Mouse (Mus musculus): Measurements from ENCODE around the gene Xpnpep3.
A peak's percentile ranks its signal among the peaks of the same experiment; 100 is the strongest.

Gene Xpnpep3

DNA sequence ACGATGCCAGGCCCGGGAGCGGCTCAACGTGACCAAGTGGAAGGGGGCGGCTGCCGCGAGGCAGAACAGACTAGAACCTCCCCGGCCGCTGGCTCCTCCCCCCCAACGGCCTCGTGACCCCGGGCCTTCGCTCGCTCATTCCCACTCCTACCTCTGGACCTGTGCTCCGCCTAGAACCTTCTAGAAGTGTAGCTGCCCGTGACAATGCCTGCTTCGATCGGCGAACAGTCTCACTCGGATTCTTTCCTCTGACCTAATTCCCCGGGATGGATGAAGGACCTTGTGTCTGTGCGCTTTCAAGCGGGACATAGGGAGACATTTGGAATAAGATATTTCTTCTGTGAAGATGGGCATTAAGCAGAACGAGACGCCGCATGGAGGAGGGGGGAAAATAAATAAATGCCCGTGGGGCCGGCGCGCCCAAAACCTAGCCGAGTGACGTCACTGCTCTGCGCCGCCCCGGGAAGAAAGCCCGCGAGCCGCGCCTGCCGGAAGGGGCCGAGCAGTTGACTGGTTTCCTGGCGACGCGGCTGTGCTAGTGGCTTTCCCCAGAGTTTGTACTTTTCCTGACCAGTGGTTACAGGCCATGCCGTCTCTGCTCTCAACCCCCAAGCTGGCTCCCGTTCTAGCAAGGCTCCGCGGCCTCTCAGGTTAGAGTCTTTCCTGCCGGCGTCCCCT lies at the start of gene Xpnpep3, which contains the start of gene St13:
Gene Xpnpep3, plus strand, starts transcription at position 501 of the 678 bp plus-strand sequence.
Gene St13, minus strand, starts transcription at position 440 of the 678 bp plus-strand sequence.
- DNase-seq, result peak; percentile 97 to 99

DNA sequence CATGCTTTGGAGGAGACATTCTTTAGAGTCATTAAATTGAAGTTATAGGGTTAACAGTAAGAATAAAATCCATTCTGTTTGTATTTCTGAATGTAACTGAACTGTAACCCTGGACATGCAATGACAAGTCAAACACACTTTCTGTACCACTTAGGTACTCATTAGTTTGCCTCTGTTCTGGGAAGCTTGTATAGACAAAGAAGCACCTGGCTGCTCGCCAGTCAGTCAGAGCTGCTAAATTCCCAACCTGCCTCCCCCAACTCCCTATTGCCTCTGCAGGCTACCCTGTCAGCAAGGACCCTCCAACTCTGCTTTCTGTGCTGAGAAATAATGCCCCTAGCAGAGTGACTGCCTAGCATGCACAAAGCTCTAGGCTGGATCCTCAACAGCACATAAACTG lies 49.5 kb upstream of the Xpnpep3 start:
- DNase-seq, result no peak

DNA sequence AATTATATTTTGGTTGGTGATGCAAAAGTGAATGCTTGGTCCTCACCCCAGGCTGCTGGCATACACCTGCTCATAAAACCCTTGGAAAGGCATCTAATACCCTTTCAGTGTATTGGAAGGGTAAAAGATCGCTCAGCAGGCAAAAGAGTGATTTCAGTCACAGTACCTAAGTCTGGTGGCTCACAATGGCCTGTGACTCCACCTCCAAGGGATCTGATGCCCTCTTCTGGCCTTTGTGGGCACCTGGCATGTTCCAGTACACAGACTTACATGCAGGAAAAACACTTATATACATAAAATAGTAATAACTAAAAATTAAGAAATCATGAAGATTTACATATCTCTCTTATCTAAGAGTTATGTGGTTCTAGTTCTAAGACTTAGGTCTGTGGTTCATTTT lies 47.3 kb upstream of the Xpnpep3 start:
- DNase-seq, result peak in 1 of 2 experiments; percentile 42

DNA sequence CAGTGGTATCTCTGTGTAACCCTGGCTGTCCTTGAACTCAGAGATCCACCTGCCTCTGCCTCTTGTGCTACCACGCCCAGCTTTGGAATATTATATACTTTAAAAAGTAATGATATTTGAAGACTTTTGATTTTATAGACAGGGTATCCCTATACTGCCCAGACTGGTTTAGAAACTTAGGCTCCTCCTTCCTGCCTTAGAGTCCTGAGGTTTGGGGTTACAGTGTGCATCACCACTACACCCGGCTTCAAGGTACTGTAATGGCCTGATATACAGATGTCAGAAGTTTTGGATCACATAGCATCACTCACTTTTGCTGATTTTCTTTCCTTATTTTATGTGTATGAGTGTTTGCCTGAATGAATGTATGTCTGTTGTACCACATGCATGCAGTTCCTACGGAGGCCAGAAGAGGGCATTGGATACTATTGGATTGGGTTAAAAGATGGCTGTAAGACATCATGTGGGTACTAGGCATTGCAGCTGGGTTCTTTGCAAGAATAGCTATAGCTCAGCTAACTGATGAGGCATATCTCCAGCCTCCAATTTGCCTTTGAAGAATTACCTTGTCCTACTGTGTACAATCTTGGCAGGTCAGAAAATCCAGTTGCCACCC lies 44.7 kb upstream of the Xpnpep3 start:
- DNase-seq, result peak; percentile 27 to 38

DNA sequence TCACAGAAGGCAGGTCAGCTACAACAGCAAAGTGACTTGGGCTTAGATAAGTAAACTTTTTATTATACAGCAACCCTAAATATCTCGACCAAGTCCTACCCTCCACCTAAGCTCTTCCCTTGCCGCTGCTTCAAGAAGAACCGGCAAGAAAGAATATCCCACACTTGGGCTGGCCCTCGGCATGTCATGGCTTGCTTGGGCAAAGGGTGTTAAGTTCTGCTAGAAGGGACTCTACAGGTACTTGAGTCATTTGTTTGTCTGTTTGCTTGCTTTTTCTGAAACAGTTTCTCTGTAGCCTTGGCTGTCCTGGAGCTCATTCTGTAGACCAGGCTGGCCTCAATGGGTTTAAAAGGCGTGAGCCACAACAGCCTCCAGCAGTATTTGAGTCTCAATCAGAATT lies 43.0 kb upstream of the Xpnpep3 start:
- DNase-seq, result no peak

DNA sequence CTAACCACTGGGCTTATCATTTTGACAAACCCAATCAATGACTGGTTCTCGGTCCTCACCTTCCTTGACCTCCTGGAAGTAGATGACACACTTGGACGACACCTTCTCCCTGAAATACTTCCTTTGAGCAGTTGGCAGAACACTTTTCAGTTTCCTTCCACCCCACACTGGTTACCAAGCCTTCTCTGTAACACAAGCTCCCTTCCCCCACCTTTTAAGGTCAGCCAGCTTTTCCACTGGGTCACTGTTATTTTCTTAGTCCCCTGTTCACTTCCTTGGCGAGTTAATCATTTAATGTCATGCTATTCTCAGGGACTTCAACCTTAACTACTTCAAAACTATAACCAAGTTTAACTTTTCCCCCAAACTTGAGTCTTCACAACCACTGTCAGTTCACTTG lies 41.0 kb upstream of the Xpnpep3 start:
- no peak for DNase-seq

DNA sequence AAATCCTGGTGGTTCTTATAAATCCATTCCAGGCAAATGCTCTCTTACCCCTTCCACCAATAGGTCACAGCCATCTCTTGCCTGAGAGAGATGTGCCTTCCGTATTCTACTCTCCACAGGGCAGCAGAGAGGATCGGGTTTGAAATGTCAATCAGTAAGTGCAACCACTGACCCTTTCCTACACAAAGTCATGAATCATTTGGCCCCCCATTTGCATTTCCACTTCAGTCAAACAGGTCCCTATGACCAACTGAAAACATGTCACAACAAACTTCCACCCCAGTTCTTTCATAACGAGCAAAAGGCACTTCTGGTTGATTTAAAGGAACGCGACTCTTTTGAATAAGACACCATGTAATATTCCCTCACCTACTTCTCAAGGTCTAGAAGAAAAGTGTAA lies 40.5 kb upstream of the Xpnpep3 start:
- no peak for DNase-seq

DNA sequence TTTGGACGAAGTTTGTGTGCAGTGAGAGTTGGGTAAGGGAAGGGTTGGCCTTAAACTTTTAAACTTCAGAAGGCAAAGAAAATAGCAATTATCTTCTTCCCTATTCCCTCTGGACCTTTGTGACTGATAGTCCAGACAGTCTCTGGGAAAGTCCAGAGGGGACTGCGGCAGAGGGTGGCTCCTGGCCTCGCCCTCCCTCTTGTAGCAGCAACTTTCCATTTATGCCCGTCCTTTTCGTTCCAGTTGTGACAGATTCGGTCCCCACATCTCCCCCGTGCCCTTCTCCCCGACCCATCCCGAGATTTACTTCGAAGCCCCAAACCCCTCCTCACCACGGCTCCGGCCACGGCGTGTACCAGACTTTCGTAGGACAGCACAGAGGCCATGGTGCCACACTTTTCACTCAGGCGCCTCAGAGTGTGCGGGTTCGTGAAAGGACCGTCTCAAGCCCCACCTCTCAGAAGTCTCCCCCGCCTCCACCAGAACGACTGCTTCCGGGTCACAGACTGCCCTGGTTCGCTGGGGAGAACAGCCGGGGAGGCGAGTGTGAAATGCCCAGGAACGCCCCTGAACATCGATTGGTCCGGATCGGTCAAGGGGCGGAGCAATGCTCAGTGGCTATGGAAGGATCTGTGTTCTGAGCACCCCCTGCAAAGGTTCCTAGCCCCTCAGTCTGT lies 39.5 kb upstream of the Xpnpep3 start, which contains the start of gene Slc25a17:
Gene Slc25a17, minus strand, starts transcription at position 468 of the 677 bp plus-strand sequence.
- DNase-seq, result peak; percentile 97 to 98

DNA sequence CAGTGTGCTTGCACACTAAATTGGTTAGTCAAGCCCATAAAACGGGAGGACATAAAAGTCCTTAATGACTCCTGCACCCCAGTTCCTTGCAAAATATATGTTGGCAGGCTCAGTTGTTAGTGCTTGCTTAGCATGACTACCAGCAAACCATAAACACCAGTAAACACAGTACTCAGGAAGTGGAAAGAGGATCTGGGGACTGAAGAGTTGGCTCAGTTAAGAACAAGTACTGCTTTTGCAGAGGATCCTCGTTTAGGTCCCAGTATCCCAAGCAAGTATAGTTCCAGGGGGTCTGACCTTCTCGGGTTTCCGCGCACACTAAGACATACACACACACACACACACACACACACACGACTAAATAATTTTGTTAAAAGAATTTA lies 38.9 kb upstream of the Xpnpep3 start:
- no peak for DNase-seq

DNA sequence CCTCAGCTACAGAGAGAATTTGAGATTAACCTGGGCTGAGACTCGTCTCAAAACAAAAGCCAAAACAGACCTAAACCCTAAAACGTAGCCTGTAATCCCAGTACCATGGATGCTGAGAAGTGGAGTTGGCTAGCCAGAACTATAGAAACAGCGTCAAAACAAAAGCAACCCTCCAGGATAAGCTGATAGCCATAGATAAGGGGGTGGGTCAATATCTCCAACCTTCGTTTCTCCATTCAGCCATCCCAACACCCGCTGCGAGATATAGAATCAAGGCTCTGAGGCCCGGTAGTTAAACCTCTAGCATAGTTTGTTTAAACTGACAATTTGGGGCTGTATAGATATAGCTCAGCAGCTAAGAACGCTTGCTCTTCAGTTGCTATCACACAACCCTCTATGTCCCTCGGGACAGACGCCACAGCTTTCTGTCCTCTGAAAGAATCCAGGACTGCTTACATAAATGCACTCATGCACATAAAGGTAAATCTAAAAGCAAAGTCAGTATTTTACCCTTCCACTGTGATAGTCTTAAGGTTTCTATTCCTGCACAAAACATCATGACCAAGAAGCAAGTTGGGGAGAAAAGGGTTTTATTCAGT lies 38.4 kb upstream of the Xpnpep3 start:
- no peak for DNase-seq

DNA sequence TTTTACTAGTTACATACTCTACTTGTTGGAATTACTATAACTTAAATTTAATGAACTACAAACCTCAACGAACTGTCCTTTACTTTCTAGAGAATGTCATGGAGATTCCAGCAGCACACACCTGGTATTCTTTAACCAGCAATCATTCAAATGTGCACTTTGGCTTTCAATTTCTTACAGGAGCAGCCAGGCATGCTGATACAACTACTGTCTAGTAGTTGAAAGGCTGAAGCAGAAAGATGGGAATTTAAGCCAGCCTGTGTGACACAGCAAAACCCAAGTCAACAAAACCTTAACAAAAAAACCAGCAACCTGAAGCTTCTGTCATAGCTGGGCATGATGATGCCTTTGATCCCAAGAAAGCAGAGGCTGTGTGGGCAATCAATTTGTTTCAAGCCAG lies 37.4 kb upstream of the Xpnpep3 start:
- DNase-seq, result no peak

DNA sequence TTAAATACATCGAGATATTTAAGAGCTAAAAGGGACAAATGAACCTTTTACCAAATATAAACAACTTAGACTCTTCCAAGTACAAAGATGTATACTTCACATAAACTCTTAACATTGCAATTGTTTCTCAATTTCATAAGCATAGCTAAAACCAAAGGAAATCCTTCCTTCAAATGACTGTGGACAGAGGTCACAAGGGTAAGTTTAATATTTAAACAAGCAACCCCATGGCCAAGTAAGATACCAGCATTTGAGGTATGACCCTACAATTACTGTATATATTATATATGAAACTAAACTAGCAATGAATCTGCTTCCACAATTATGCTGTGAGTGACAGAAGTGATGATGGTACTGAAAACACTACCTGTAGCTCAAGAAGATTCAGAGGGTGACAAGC lies 35.7 kb upstream of the Xpnpep3 start:
- no peak for DNase-seq

DNA sequence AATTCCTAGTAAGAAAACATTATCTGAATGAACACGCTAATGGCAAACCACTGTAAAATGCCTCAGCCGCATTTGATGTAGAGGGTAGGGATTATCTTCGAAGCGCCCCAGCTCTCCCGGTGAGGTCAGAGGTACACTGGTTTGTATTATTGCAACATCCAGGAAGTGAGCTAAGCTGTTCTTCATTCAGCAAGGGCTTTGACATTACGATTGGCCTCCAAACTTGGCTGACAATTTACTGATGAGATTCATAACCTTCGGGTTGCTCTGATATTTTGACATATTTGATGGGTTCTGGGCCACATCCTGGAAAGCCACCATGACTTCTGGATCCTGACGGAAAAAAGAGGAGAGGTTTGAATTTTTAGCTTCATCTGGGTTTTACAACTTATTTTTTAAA lies 34.7 kb upstream of the Xpnpep3 start:
- no peak for DNase-seq

DNA sequence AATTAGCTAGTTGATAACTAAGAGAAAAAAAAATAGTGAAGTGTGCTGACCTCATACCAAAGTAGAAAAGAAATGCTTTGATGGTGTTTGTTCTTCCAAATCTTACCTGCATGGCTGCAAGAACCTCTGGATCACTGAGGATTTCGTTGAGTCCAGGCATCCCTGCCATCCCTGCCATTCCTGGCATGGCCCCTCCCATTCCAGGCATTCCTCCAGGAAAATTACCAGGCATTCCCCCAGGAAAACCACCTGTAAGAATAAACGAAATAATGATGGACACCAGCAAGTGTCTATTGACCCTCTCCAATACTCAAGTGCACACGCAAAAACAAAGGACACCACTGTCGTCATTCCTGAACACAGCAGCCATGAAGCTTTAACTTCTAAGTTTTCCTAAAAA lies 33.7 kb upstream of the Xpnpep3 start:
- DNase-seq, result no peak

DNA sequence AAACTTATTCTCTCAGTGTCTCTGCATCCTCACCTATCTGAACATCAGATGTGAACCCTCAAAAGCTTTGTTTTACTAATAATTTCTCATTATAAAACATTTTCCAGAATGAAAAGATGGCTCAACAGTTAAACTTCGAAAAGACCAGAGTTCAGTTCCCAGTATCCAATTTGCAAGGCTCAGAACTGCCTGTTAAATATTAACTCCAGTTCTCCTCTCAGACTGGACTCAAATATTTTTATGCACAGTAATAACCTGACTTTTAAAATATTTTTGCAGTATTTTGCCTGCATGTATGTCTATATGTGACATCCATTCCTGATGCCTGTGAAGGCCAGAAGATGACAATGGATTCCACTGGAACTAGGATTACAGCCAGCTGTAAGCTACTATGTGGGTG lies 31.3 kb upstream of the Xpnpep3 start:
- DNase-seq, result no peak

DNA sequence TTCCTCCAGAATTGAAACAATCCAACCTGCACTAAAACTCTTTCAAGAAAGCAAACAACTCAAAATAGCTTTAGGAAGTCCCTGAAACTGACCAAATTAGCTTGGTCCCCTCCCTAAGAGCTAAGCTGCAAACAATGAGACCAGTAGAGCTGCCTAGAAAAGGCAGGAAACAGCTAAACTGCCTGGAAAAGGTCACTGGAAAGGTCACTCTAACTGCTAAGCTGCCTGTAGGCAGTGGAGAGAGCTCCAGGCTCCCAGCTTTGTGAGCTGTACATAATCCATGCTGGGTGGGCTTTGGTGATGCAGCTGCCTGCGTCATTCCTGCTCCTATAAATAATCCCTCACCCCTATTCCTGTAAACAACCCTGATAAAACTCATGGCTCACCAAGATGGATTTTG lies 29.6 kb upstream of the Xpnpep3 start:
- DNase-seq, result no peak

DNA sequence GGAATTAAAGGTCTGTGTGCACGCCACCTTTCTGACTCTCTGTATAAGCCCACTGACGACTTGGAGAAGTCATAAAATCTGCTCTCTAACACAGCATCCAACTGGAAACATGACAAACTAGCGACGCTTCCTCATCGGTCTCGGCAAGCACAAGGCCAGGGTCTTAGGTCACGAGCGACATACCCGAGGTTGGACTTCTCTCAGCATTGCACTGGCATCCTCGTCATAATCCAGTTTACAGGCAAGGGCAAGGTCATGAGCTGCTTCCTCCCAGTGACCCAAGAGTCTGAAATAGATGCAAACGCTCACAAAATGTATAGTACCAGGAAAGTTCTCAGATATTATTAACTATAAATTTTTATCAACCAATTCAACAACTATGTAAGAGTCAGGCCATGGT lies 25.3 kb upstream of the Xpnpep3 start:
- no peak for DNase-seq

DNA sequence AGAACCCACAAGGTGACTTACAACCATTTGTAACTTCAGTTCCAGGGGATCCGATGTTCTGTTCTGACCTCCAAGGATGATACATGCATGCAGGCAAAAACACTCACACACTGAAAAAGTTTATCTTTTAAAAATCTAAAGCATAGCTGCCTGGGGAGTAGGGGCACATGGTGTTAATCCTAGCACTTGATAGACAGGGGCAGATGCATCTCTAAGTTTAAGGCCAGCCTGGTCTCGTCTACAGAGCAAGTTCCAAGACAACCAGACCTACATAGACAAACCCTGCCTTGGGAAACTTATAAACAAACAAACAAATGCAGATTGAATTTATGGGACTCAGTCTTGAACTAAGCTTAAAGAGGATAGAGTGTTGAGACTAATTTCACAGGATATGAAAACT lies 21.1 kb upstream of the Xpnpep3 start:
- DNase-seq, result no peak

DNA sequence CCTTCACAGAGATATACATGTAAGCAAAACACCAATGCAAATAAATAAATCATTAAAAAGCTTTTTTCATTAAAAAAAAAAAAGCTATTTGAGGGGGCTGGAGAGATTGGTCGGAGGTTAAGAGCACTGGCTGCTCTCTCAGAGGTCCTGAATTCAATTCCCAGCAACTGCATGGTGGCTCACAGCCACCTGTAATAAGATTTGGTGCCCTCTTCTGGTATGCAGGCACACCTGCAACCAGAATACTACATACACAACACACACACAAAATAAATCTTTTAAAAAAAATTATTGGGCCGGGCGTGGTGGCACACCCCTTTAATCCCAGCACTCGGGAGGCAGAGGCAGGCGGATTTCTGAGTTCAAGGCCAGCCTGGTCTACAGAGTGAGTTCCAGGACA lies 13.6 kb upstream of the Xpnpep3 start:
- no peak for DNase-seq

DNA sequence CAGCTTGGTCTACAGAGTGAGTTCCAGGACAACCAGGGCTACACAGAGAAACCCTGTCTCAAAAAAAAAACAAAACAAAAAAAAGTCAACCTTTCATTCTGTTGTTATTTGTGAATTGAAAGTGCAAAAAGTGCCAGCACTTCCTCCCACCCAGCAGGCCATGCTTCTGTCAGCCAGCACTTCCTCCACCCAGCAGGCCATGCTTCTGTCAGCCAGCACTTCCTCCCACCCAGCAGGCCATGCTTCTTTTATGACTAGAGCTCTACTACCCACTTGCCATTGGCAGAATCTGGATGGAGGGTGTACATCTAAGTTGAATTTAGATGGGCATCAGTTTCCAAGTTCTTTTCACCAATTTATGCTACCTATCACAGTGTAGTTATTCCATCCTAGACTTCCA lies 6.9 kb upstream of the Xpnpep3 start:
- peak; percentile 18 to 34 for DNase-seq

DNA sequence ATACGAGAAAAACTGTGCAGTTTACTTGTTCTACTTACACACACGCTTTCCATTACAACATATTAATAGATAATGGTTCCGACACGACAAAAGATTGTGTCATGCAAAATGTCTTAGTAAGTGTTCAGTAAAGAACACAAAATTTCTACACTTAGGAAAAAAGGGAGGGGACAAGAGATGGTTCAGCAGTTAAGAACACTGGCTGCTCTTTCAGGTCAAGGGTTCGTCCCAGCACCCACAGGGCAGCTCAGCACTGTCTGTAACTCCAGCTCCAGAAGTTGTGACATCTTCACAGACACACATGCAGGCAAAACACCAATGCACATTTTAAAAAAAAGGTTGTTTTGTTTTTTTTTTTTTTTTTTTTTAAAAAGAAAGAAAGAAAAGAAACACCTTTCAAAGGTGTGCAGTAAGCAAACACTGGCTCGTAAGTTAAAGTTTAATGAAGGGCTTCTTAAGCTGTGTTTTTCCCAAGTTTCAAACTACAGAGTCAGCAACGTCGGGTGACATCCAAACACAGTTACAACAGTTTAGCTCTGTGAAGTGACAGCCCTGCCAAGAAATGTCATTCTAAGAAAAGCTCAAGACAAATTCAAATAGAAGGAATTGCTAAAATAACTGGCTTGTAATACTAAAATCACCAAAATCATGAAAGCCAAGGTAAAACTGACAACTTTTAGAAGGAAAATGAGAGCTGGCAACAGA lies 5.6 kb upstream of the Xpnpep3 start:
- no peak for DNase-seq

DNA sequence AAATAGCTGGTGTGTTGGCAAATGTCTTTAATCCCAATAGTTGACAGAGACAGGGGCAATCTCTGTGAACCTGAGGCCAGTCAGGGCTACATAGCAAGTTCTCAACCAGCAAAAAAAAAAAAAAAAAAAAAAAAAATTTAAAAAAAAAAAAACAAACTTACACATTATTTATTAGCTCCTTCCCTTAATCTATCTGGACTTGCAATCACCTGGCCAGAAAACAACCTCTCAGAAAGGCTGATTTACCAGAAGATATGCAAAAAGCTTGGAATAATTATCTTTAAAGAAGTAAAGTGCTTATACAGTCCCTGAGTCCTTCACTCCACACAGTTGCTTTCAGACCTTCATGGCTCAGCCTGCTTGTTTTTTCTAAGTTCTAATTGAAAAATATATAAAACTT lies 1.7 kb upstream of the Xpnpep3 start:
- DNase-seq, result no peak

DNA sequence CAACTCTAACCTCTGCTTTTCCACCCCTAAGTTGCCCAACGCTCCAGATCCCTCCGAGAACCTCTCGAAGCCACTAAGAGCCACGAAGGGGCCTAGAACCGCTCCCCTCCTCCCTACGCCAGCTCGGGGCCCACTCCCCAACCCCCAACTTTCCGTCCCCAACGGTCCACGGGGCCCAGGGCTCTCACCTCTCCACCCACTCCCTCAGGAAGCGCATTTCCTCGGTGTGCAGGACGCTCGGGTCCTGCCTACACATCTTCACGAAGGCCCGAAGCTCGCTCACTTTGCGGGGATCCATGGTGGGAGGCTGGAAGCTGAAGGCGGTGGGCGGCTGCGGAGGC lies 671 bp upstream of the Xpnpep3 start:
- no peak for DNase-seq
